Mouse (Mus musculus) MEL (cell line): ENCODE measurements around the gene Fam189b.

Experiments used
- CHD1 ChIP-seq: IDR thresholded peaks from 2 replicates; pipeline ENCODE4 v1.6.1; 2012; ENCODE audit warnings: low read depth, mild to moderate bottlenecking, inconsistent platforms, low read length, improper control_type of control experiment
- MYC ChIP-seq: IDR thresholded peaks from 2 replicates; pipeline ENCODE4 v1.6.1; 2011; ENCODE audit warnings: low read depth, mild to moderate bottlenecking, low read length, improper control_type of control experiment, moderate library complexity
- NELFE ChIP-seq: IDR thresholded peaks from 2 replicates; pipeline ENCODE4 v1.6.1; 2011; ENCODE audit warnings: low read depth, low read length, improper control_type of control experiment

GRCm38 (mm10) chr3:89183058-89183958 is at the start of gene Fam189b:
- TF ChIP-seq NELFE (peak; percentile 56; the same call in 1 of the 2 replicates), CHD1 (peak; percentile 76; the same call in 1 of the 2 replicates), MYC (peak; percentile 48)
